Mouse (Mus musculus) myocyte (in vitro differentiated cells): ENCODE measurements at regions not wholly inside any gene's neighbourhood (a gene's known extent, or its start where the extent isn't known, plus 50 kb on each side); places are given as distances from the start of the nearest gene placed in this dataset.

Experiments used
- H3K27me3 ChIP-seq: one replicate; pipeline ENCODE4 v1.6.1; 2011; ENCODE audit not compliant: control insufficient read depth, insufficient read depth, insufficient read length
- H3K36me3 ChIP-seq: one replicate; pipeline ENCODE4 v1.6.1; 2011; ENCODE audit not compliant: control insufficient read depth, insufficient read depth
- H3K4me2 ChIP-seq: one replicate; pipeline ENCODE4 v1.6.1; 2011; ENCODE audit warnings: low read depth, control low read depth
- H3K4me3 ChIP-seq: one replicate; pipeline ENCODE4 v1.5.1; 2011; ENCODE audit warnings: mild to moderate bottlenecking, control low read depth, moderate library complexity
- H3K79me2 ChIP-seq: one replicate; pipeline ENCODE4 v1.6.1; 2011; ENCODE audit not compliant: control insufficient read depth, insufficient read depth
- H3ac ChIP-seq: one replicate; pipeline ENCODE4 v1.6.1; 2011; ENCODE audit not compliant: control insufficient read depth, insufficient read length
- CEBPB ChIP-seq: IDR thresholded peaks from 2 replicates; pipeline ENCODE4 v1.6.1; 2011; ENCODE audit warnings: mild to moderate bottlenecking, moderate library complexity; ENCODE audit not compliant: poor library complexity, insufficient read depth, severe bottlenecking
- E2F4 ChIP-seq: IDR thresholded peaks from one replicate; pipeline ENCODE4 v1.6.1; 2011; ENCODE audit warnings: mild to moderate bottlenecking, control low read depth, moderate library complexity; ENCODE audit not compliant: insufficient read depth
- MAX ChIP-seq: IDR thresholded peaks from one replicate; pipeline ENCODE4 v1.6.1; 2011; ENCODE audit warnings: low read depth, mild to moderate bottlenecking, control low read depth
- MYOD1 ChIP-seq, 3 experiments: IDR thresholded peaks; one replicate each; pipeline ENCODE4 v1.6.1; 2011; ENCODE audit warnings: control low read depth in 2 of 3, low read depth in 2 of 3, mild to moderate bottlenecking in 2 of 3, moderate library complexity in 1 of 3; ENCODE audit not compliant: insufficient read length in 2 of 3, control insufficient read depth in 1 of 3
- MYOG ChIP-seq, 3 experiments: IDR thresholded peaks; one replicate each; pipeline ENCODE4 v1.6.1; 2011; ENCODE audit warnings: control low read depth in 2 of 3, low read depth in 2 of 3, mild to moderate bottlenecking in 2 of 3; ENCODE audit not compliant: insufficient read length in 2 of 3, control insufficient read depth in 1 of 3, insufficient read depth in 1 of 3
- POLR2A ChIP-seq: IDR thresholded peaks from one replicate; pipeline ENCODE4 v1.6.1; 2011; ENCODE audit warnings: low read depth, mild to moderate bottlenecking, control low read depth, moderate library complexity; ENCODE audit not compliant: insufficient read length
- POLR2AphosphoS2 ChIP-seq: IDR thresholded peaks from one replicate; pipeline ENCODE4 v1.6.1; 2011; ENCODE audit warnings: low read depth, control low read depth; ENCODE audit not compliant: insufficient read length
- REST ChIP-seq: IDR thresholded peaks from one replicate; pipeline ENCODE4 v1.6.1; 2011; ENCODE audit warnings: mild to moderate bottlenecking, control low read depth, moderate library complexity; ENCODE audit not compliant: insufficient read depth, insufficient read length
- SRF ChIP-seq: IDR thresholded peaks from one replicate; pipeline ENCODE4 v1.6.1; 2011; ENCODE audit warnings: low read depth; ENCODE audit not compliant: control insufficient read depth, insufficient read length
- TCF12 ChIP-seq: IDR thresholded peaks from one replicate; pipeline ENCODE4 v1.6.1; 2011; ENCODE audit warnings: mild to moderate bottlenecking, control low read depth; ENCODE audit not compliant: poor library complexity, insufficient read depth, severe bottlenecking
- TCF3 ChIP-seq: IDR thresholded peaks from one replicate; pipeline ENCODE4 v1.6.1; 2011; ENCODE audit warnings: low read depth, control low read depth; ENCODE audit not compliant: insufficient read length
- USF1 ChIP-seq: IDR thresholded peaks from one replicate; pipeline ENCODE4 v1.6.1; 2011; ENCODE audit warnings: low read depth, mild to moderate bottlenecking, control low read depth, moderate library complexity

DNA sequence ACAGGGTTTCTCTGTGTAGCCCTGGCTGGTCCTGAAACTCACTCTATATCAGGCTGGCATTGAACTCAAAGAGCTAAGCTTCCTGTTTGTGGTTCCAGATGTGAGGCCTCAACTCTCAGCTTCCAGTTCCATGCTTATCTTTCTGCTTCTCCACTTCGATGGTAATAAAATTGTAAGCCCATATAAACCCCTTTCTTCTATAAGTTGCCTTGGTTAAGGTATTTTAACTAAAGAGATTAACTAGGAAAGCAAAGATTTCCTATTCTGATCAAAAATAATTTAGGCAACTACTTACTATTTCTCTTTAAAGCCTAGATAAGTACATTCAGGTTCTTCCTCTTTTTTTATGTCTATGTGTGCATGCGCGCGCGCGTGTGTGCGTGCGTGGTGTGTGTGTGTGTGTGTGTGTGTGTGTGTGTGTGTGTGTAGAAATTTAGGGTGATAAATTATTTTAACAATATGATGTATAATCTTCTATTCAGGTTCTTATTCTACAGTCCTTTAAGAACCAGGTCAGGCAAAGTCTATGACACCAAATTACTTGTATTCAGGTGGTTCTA is 190.3 kb upstream of the Kbtbd8 start:
- Histone ChIP-seq H3K4me3 (no peak overlapping the region), H3ac (no peak overlapping the region), H3K4me2 (no peak overlapping the region), H3K79me2 (no peaks in the 10 kb centered on the region), H3K36me3 (no peaks in the 10 kb centered on the region), H3K27me3 (no peaks in the 10 kb centered on the region)
- TF ChIP-seq REST (no peak), TCF3 (no peak), MYOD1 (IDR thresholded peaks at IDR 0.05; ENCODE audit: control insufficient read depth in 1 of 3, insufficient read length in 2 of 3, low read depth in 2 of 3) (no peak), TCF12 (no peak), POLR2A (no peak), USF1 (no peak), MYOG (IDR thresholded peaks at IDR 0.05; ENCODE audit: control insufficient read depth in 1 of 3, insufficient read depth in 1 of 3, insufficient read length in 2 of 3, low read depth in 2 of 3) (no peak), E2F4 (no peak), MAX (no peak), SRF (no peak), POLR2AphosphoS2 (no peak), CEBPB (no peak)

DNA sequence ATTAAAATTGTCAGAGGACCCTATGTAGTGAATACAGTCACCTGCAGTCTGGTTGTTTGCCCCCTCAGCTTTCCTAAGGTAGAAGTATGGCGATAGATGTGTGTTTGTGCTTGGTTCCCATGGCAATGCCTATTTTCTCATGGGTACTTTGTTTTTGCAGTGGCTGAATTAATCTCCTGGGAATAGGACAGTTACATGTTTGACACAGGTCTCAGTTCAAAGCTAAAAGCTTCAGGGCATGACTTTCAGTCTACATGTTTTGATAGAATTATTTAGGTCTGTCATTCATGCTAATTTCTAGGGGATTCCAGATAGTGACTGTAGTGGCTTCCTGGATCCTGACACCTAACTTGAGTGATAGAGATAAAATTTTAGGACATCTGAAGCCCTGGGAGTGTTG is 191.6 kb upstream of the Kbtbd8 start:
- Histone ChIP-seq H3K4me3 (no peak overlapping the region), H3K36me3 (no peaks in the 10 kb centered on the region), H3K27me3 (no peaks in the 10 kb centered on the region), H3K4me2 (no peak overlapping the region), H3K79me2 (no peaks in the 10 kb centered on the region), H3ac (no peak overlapping the region)
- no peak for TF ChIP-seq TCF3
- no peak for TF ChIP-seq MAX
- no peak for TF ChIP-seq MYOG (IDR thresholded peaks at IDR 0.05; ENCODE audit: control insufficient read depth in 1 of 3, insufficient read depth in 1 of 3, insufficient read length in 2 of 3, low read depth in 2 of 3)
- no peak for TF ChIP-seq USF1
- no peak for TF ChIP-seq REST
- TF ChIP-seq CEBPB, result no peak
- no peak for TF ChIP-seq SRF
- no peak for TF ChIP-seq MYOD1 (IDR thresholded peaks at IDR 0.05; ENCODE audit: control insufficient read depth in 1 of 3, insufficient read length in 2 of 3, low read depth in 2 of 3)
- TF ChIP-seq E2F4, result no peak
- no peak for TF ChIP-seq POLR2AphosphoS2
- no peak for TF ChIP-seq POLR2A
- TF ChIP-seq TCF12, result no peak

DNA sequence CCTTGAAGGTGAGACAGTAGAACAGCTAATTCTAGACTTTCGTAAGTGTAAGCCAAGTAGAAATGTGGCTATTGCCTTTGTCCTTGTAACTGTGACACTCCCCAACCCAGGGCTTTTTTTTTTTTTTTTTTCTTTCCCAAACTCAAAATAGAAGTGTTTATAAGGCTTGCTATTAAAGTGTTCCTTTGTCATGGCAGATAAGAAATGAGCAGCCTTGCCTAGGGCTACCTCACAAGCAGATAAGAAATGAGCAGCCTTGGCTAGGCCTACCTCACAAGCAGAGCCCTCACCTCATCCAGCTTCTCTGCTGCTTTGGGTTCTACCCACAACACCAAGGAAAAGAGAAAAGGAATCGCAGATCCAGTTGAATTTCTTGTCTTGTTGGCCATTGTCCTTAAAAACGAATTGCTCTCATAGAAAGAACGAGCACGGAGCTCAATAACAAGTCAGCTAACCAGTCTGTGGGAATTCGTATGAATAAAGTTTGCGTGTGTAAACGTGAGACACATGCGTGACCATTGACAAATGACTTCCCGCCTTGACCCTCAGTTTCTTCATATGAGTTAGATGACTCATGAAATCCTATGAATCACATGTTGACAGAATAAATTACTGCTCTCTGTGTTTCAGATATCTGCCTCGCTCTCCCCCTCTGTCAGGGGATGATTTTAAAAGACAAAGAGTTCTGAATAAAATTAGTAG is 192.6 kb upstream of the Kbtbd8 start:
- H3K36me3 ChIP-seq, result no peaks in the 10 kb centered on the region
- no peak for TF ChIP-seq POLR2A
- TF ChIP-seq MYOG (IDR thresholded peaks at IDR 0.05; ENCODE audit: control insufficient read depth in 1 of 3, insufficient read depth in 1 of 3, insufficient read length in 2 of 3, low read depth in 2 of 3), result no peak
- TF ChIP-seq USF1, result no peak
- no peak for TF ChIP-seq TCF12
- no peak for TF ChIP-seq TCF3
- TF ChIP-seq CEBPB, result no peak
- no peak for TF ChIP-seq MYOD1 (IDR thresholded peaks at IDR 0.05; ENCODE audit: control insufficient read depth in 1 of 3, insufficient read length in 2 of 3, low read depth in 2 of 3)
- no peak for TF ChIP-seq POLR2AphosphoS2
- no peak for TF ChIP-seq E2F4
- TF ChIP-seq MAX, result no peak
- no peak for TF ChIP-seq SRF
- TF ChIP-seq REST, result no peak
- no peak overlapping the region for H3ac ChIP-seq
- H3K27me3 ChIP-seq, result no peaks in the 10 kb centered on the region
- H3K79me2 ChIP-seq, result no peaks in the 10 kb centered on the region
- no peak overlapping the region for H3K4me3 ChIP-seq
- H3K4me2 ChIP-seq, result no peak overlapping the region

DNA sequence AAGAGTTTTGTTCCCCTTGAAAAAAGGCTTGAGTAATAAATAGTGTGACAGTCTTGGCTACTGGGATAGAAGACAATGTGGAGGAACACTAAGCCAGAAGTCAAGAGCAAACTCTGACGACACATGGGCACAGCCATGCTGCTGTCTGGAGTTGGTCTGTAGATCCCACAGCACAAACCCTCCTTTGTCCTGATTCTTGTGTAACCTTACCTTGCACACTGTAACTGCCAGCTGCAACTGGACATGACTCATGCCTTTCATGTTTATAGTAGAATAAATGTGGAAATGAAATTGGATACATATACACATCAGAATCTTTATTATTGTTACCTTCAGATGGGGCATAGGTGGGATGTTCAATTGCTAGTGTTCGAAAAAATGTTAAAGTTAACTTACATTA is 195.3 kb upstream of the Kbtbd8 start:
- Histone ChIP-seq H3ac (no peak overlapping the region), H3K79me2 (no peaks in the 10 kb centered on the region), H3K4me2 (peak overlapping the region; percentile 45), H3K4me3 (no peak overlapping the region), H3K36me3 (no peaks in the 10 kb centered on the region), H3K27me3 (no peaks in the 10 kb centered on the region)
- TF ChIP-seq CEBPB, result peak; percentile 85
- TF ChIP-seq MYOG (IDR thresholded peaks at IDR 0.05; ENCODE audit: control insufficient read depth in 1 of 3, insufficient read depth in 1 of 3, insufficient read length in 2 of 3, low read depth in 2 of 3), result peak in 2 of 3 experiments; percentile 12 to 46
- no peak for TF ChIP-seq TCF12
- TF ChIP-seq POLR2A, result no peak
- no peak for TF ChIP-seq POLR2AphosphoS2
- TF ChIP-seq MYOD1 (IDR thresholded peaks at IDR 0.05; ENCODE audit: control insufficient read depth in 1 of 3, insufficient read length in 2 of 3, low read depth in 2 of 3), result peak in 2 of 3 experiments; percentile 68 to 69
- no peak for TF ChIP-seq E2F4
- TF ChIP-seq USF1, result no peak
- no peak for TF ChIP-seq MAX
- no peak for TF ChIP-seq SRF
- TF ChIP-seq TCF3, result peak; percentile 44
- no peak for TF ChIP-seq REST
